Mouse (Mus musculus) thymus, postnatal 10 days (tissue): ENCODE measurements around the gene Vsig2.

Experiments used
- DNase-seq, 2 experiments: peaks; one replicate each; pipeline ENCODE4 v3.0.0; 2021; ENCODE audit warnings: low spot score in 2 of 2

The Vsig2 gene

DNA sequence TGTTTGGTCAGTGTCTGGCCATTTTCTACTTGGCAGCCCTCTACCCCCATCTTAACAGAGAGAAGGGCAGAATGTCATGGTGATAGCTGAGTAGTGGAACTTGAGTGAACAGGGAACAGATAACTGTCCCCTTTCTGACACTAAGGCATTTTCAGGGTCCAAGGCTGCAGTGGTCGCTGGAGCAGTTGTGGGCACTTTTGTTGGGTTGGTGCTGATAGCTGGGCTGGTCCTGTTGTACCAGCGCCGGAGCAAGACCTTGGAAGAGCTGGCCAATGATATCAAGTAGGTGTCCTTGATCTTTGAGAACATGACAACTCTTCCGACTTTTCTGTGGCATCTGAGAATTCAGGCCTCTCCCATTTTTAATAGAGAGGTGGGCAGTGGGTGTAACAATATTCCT lies 2.2 kb upstream of the Vsig2 start:
- no peak for DNase-seq

DNA sequence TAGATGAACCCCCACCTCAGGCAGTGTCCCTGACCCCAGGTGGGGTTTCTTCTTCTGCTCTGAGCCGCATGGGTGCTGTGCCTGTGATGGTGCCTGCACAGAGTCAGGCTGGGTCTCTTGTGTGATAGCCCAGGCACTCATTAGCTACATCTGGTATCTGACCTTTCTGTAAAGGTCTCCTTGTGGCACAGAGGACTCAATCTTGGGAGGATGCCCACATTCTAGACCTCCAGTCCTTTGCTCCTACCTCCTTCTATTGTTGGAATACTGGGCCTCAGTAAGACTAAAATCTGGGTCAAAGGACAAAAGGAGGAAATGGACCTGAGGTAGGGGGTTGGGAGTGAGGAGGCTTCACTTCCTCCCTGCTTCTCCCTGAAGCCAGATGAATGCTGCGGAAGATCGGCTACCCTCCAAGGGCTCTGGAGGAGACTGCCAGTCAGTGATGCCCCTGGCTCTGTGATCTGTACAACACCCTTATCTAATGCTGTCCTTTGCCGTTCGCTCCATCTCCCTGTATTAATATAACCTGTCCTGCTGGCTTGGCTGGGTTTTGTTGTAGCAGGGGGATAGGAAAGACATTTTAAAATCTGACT lies 1.3 kb upstream of the Vsig2 start:
- DNase-seq: no peak

- DNase-seq: no peak
Observed at GRCm38 (mm10) chr9:37540226-37540625, 1.2 kb downstream of the Vsig2 start.

DNA sequence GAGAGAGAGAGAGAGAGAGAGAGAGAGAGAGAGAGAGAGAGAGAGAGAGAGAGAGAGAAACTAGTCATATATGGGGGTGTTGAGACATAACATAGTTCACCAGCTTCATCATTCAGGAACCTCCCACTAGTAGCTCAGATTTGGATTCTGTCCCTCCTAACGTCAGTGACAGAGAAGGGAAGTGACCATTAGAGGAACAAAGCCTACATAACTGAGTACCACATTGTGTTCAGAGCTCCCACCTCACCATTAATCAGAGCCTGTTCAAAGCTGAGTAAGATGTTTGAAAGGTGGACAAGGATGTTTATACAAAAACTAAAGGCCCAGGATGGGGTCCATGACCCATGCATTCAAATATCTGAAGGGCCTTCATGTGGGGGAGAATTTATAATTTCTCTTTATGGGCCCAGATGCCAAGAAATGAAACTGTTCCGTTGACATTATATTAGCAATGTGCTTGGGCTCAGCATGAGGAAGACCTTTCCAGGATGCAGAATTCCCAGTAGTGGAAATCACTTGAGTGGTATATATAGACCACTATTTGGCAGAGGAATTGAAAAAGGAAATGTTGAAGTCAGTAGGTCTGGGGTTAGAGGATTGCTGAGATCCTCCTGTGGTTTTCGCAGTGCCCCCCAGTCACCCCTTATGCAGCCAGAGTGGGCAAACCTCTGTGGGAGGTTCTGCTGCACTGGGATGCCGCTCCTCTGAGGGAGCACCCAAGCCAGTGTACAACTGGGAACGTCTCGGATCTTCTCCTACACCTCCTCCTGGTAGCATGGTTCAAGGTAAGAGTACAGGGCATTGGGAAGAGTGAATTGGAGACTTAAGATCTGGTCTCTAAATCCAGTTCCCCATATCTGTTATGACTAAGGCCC lies 1.9 kb downstream of the Vsig2 start:
- DNase-seq: no peak

GRCm38 (mm10) chr9:37541851-37542642 lies 3.0 kb downstream of the Vsig2 start:
- DNase-seq: no peak

DNA sequence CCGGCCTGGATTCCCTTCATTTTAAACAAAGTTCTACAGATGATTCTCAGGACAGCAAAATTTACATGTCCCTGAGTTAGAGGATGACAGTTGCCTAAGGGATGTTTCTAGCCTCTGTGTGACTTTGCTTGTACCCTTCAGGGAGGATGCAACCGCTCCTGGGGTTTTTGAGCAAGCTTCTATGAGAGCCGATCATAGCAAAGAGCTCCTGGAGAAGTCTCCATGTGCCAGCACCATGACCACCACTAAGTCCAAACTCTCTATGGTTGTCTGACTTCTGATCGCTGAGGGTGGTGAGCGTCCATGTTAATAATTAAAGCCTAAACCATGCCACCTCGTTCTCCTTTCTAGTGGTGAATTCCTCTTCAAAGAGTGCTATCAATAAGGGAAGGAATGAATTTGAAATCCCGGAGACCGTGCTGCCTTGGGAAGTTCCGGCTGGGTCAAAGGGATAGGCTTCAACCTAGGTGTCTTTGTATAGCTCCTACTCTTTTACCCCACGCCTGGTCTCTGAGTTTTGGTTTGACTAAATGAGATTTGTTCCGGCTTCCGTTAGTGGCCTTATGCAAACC lies 4.9 kb downstream of the Vsig2 start:
- DNase-seq: no peak

GRCm38 (mm10) chr9:37544447-37545165 lies 5.6 kb downstream of the Vsig2 start:
- DNase-seq: peak; percentile 38 to 57

DNA sequence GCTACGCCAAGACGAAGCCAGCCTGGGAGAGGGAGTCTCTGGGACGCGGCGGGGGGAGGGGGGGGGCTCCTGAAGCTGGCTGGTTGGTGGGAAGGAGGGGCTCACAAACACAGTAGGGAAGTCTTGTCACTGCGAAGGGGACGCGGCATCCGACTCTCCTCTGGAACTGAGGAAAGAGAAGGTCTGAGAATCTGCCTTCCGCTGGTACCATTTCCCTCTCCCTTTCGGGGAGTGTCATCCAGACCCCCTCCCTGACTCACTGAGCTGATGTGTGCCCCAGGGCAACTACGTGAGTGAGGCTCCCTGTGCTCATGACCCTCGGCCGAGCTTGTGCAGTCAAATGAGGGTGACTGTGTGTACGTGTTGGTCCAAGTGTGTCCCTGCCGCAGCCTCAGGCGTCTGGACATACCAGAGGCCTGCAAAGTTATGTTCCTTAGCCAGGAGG lies 6.1 kb downstream of the Vsig2 start:
- no peak for DNase-seq

GRCm38 (mm10) chr9:37545847-37546452 lies 6.9 kb downstream of the Vsig2 start:
- DNase-seq: no peak

GRCm38 (mm10) chr9:37546889-37547288 lies 7.8 kb downstream of the Vsig2 start:
- DNase-seq: no peak

- DNase-seq: no peak
Observed at GRCm38 (mm10) chr9:37550435-37550834, 11.4 kb downstream of the Vsig2 start.

DNA sequence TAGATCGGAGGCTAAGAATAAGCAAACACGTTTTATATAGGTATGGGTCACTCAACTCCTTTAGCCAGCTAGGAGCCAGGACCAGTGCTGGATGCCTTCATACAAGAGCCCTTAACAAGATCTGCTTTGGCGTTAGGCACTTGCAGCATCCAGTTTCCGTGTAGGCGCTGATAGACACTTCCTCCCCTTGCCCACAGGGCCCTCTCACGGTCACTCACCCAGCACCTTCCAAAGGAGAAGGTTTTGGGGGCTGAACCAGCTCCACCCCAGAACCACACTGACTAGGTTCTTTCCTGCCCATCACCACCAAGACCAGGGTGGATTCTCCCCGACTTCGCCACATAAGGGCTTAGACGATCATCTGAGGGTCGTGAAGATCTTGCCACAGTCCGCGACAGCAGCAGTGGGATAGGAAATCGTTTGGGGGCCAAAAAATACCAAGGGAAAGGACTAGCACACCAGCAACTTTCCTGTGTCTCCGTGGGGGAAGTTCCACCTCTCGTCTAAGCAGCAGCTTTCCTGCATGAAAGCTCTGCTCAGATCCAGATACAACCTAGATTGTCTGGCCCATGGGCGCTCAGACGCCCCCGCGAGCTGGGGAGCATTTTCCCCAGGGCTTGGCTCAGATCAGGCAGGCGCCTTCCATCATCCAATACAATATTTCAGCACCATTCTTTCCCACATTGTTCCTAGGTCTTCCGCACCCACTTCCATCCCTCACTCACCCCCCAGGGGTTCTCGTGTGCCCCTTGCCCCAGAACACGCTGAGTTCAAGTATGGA lies 12.9 kb downstream of the Vsig2 start:
- no peak for DNase-seq

GRCm38 (mm10) chr9:37552536-37553293 lies 13.7 kb downstream of the Vsig2 start, which contains the start of gene Nrgn:
TSS of gene Nrgn (minus strand) at chr9:37552904.
- peak; percentile 22 to 56 for DNase-seq

DNA sequence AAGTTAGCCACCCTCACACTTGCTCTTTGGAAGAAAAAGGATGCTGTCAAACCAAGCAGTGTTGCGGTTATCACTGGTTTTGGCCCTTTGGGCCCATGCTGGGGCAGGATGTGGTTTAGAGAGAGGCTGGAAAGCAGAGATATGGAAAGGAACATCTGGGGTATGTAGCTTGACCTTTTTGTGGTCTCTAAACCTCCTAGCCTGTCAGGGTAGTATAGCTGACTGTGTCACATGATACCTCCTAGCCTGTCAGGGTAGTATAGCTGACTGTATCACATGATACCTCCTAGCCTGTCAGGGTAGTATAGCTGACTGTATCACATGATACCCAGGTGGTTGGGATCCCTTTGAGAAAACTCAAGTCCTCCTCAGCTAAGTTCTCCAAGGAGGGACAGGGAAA lies 15.2 kb downstream of the Vsig2 start:
- DNase-seq: no peak

DNA sequence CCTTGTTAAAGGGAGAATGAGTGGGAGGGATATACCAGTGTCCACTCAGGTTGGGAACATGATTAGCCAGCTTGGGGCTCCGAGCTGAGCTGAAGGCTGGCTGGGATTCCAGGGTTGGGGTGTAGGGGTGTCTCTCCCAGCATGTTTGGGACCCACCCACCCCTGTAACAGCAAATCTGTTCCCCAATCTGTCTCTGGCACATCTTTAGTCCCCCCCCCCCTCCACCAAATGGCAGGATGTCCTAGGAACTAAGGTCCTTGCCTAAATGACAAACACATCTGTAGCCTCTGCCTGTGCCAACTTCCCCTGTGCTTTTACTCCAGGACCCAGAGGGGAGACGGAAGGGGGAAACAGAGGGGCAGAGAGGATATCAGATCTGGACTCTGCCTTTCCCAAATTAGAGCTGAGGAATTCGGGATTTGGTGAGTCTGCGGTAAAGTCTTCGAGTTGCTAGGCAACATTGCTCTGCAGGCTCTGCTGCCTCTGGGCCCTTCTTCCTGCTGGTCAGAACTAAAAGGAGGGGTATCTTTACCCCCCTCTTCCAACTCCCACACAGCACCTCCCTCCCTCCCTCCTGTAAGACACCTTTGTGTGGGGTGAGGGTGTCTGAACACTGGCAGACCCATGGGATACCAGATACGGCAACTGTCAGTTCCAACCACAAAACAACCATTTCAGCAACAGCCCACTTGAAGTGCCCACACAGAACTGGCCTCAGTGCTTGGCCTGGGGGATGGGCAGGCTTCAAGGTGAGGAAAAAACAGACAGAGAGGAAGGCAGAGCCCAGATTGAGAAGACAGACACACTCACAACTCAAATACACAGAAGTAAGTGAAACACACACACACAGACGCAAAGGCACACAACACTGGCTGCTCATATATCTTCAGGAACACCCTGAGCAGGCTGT lies 16.0 kb downstream of the Vsig2 start, which contains the start of gene Siae:
Gene Siae (plus strand): TSS at position 861 of the 911 bp plus-strand sequence.
- no peak for DNase-seq

DNA sequence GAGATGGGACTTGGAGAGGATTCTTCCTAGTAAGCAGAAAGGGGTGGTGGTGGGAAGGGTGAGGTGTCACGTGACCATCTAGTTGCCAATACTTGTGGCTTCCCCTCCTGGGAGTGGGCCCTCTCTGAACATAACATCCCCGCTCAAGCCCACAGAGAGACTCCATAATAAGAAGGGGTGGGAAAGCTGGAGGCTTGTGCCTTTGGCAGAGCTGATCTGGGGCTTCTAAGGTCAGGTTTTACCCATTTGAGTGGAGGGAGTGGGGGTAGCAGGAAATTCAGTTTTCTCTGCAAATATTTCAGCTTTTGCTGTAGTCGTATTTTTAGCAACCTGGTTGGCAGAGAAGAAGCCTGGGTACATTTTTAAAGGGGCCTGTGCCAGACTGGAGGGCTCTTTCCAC lies 17.3 kb downstream of the Vsig2 start:
- DNase-seq: no peak

DNA sequence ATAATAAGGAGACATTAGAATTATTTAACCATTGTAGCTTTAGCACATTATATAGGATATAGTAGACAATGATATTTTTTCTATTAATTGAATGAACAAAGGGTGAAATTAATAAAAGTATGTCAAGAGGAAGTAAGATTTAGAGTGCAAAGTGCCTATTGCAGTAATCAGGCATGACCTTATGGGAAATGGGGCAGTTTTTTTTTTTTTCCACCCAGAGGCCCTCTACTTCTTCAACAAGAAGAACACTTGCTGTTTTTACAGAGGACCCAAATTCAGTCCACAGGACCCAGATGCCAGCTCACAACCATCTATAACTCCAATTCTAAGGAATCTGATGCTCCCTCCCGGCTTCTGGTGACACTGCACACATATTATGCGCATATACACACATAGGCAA lies 21.6 kb downstream of the Vsig2 start:
- no peak for DNase-seq

DNA sequence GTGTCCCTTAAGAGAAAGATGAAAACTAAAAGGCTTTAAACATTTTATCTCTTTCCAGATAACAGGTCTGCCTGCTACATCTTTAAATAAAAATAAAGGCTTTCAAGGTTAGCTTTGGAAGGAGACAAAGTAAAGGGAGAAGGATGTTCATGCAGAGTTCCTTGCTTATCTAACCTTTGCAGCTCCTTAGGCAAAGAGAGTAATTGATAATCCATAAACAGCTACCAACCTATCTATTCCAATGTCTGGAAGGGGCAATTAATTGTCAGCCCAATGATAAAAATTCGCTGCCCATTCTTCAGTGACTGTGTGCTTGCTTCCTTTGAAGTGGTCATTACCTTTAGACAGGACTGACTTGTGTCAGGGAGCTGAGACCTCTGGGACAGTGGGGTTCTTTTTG lies 24.8 kb downstream of the Vsig2 start:
- no peak for DNase-seq
